Mouse (Mus musculus): ENCODE measurements around the gene Cadm2. TPM values are rescaled to one million over a fixed set of nuclear protein-coding genes. Genes with fewer than 3 reads are reported as not detected.
A peak's percentile ranks its signal among the peaks of the same experiment; 100 is the strongest.

Cadm2 gene
- polyA plus RNA-seq (2014; fragmentation: Nextera tagmentation; extraction: Ambion mirVana): 0.51 and 0.66 TPM in 2 replicates

DNA sequence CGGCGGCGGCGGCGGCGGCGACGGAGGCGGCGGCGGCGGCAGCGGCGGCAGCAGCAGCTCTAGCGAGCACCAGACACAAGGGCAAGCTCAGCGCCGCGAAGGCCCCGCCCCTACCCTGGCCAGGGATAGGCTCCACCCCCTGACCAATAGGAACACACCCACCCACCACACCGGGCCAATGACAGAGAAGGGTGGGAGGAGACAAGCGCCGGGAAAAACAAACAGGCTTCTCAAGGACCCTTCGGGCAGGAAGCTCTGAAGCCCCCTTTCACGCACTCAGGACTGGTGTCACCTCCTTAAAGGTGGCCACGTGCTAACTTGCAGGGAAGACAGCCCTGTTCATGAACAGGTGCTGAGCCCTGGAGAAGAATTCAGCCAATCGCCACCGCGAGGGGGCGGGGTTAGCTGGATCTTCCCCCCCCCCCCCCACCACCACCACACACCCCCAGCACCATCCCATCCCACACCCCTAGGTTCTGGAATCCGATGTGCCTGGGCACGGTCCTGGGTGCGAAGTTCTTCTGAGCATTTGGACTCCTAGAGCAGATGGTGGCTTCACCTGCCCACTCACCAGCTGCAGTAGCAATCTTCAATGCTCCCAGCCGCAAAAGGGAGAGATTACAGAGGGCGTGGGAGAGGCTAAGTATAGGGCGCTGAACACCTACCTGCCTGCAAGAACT lies at the start of gene Cadm2:
Gene Cadm2 (minus strand): TSS at position 83 of the 680 bp plus-strand sequence.
- peaks cover 3% of the 10 kb centered on the region; the same call in 1 of the 2 replicates for H3K9me3 ChIP-seq (ENCODE audit: low read depth, low read length)
- H3K4me2 ChIP-seq: peak within 1 kb of the TSS; percentile 97
- no peak for TF ChIP-seq CTCF (IDR thresholded peaks at IDR 0.05; ENCODE audit: low read depth)
- H3K4me1 ChIP-seq (ENCODE audit: insufficient read depth): no peaks in the 10 kb centered on the region
- H3K27me3 ChIP-seq (ENCODE audit: insufficient read depth, low read length): peaks cover 21% of the 10 kb centered on the region
- WGBS: 2% methylated on average over 24 of the region's 35 CpGs
- H3K27ac ChIP-seq (ENCODE audit: low read depth): no peak within 1 kb of the TSS
- ATAC-seq (ENCODE audit: insufficient read depth) (peak; percentile 100), DNase-seq (peak; percentile 95)
- H3K36me3 ChIP-seq (ENCODE audit: insufficient read depth): no peaks in the 10 kb centered on the region
- peak within 1 kb of the TSS; percentile 67 for H3K4me3 ChIP-seq (ENCODE audit: low read depth, low read length)
- peak within 1 kb of the TSS; percentile 42 for H3K9ac ChIP-seq

DNA sequence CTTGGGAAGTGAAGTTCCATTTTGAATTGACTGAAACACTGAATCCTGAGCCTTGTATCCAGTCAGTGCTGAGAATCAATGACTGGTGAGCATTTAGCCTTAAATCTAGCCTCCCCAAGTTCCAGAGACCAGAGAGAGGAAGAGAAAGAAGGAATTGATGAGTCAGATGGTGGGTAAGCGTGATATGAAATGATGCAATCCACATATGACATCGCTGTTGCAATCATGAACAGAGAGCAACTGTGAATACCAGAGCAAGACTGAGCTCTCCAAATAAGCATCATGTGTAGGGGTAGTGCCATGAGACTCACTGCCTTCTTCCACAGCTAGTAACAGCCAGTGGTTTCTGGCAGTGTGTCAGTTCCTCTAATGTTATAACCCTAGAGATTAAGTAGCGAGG lies 26.2 kb upstream of the Cadm2 start:
- no peak overlapping the region for H3K4me3 ChIP-seq (ENCODE audit: low read depth, low read length)
- no peak overlapping the region for H3K9ac ChIP-seq
- H3K4me2 ChIP-seq: no peak overlapping the region
- H3K36me3 ChIP-seq (ENCODE audit: insufficient read depth): no peaks in the 10 kb centered on the region
- 81% methylated on average over 3 of the region's 3 CpGs for WGBS
- TF ChIP-seq CTCF (IDR thresholded peaks at IDR 0.05; ENCODE audit: low read depth): no peak
- H3K27me3 ChIP-seq (ENCODE audit: insufficient read depth, low read length): no peaks in the 10 kb centered on the region
- ATAC-seq (ENCODE audit: insufficient read depth) (no peak), DNase-seq (no peak)
- no peak overlapping the region for H3K27ac ChIP-seq (ENCODE audit: low read depth)
- H3K4me1 ChIP-seq (ENCODE audit: insufficient read depth): no peaks in the 10 kb centered on the region
- no peaks in the 10 kb centered on the region for H3K9me3 ChIP-seq (ENCODE audit: low read depth, low read length)

DNA sequence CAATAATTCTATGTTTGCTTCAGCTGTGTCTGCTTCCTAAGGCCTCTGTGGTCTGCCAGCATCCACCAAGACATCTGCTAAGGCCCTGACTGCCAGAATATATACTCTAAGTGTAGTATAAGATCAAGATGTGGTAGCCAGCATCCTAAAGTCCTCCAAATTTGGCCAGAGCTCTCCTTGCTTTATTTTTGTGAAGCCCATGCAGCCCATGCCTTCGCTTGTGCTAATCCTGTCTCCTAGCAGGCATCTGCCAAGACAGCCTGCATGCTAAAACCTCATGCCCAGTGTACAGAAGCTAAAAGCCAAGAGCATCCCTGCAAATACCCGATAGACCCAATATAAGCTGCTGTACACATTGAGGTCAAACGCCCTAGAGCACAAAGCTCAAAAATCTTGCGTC lies 22.9 kb upstream of the Cadm2 start:
- Histone ChIP-seq H3K36me3 (ENCODE audit: insufficient read depth) (no peaks in the 10 kb centered on the region), H3K9me3 (ENCODE audit: low read depth, low read length) (no peaks in the 10 kb centered on the region), H3K4me3 (ENCODE audit: low read depth, low read length) (no peak overlapping the region), H3K4me2 (no peak overlapping the region), H3K9ac (no peak overlapping the region), H3K27ac (ENCODE audit: low read depth) (no peak overlapping the region), H3K27me3 (ENCODE audit: insufficient read depth, low read length) (no peaks in the 10 kb centered on the region), H3K4me1 (ENCODE audit: insufficient read depth) (no peaks in the 10 kb centered on the region)
- no peak for DNase-seq
- TF ChIP-seq CTCF (IDR thresholded peaks at IDR 0.05; ENCODE audit: low read depth): no peak
- no peak for ATAC-seq (ENCODE audit: insufficient read depth)
- 86% methylated on average over 4 of the region's 4 CpGs for WGBS

DNA sequence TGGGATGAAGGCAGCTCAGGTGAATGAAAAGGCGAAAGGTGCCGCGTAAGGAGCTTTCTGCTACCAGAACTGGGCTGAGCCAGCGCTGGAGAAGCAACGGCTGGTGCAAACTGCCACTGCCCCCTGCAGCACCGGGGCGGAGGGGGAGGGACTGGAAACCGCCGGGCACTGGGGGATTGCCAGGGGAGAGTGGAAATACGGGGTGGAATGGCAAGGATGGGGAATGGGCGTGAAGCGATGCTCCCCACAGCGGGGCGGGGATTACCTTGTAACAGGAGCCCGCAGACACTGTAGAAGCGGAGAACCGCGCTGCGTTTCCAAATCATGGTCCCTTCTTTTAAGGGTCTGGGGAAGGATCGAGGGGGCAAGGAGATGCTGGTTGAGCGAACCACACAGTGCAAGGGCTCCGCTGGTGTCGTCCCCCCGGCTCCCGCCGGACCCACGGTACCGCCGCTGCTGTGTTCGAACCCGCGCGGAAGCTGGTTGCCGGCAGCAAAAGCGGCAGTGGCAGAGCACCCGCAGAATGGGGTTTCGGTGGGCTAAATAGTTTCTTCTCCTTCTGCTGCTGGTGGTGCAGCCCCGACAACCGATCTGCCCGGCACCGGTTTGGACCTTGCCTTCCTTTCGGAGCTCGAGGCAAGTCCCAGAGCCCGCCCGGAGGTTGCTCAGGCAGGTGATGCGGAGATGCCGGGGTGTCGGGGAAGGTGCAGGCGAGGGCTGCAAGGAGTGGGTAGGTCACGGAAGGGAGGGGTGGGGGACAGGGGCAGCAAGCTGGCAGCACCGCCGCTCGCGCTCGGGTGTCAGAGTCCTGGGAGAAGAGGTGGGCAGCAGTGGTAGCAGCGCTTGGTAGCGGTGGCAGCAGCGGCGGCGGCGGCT lies 564 bp downstream of the Cadm2 start:
- TF ChIP-seq CTCF (IDR thresholded peaks at IDR 0.05; ENCODE audit: low read depth): no peak
- WGBS: under 1% methylated on average over 50 of the region's 61 CpGs
- Histone ChIP-seq H3K4me3 (ENCODE audit: low read depth, low read length) (peak overlapping the region; percentile 67), H3K4me1 (ENCODE audit: insufficient read depth) (no peaks in the 10 kb centered on the region), H3K27me3 (ENCODE audit: insufficient read depth, low read length) (peaks cover 21% of the 10 kb centered on the region), H3K4me2 (peak overlapping the region; percentile 97), H3K27ac (ENCODE audit: low read depth) (no peak overlapping the region), H3K9ac (peak overlapping the region; percentile 42), H3K36me3 (ENCODE audit: insufficient read depth) (no peaks in the 10 kb centered on the region), H3K9me3 (ENCODE audit: low read depth, low read length) (peaks cover 3% of the 10 kb centered on the region; the same call in 1 of the 2 replicates)
- ATAC-seq (ENCODE audit: insufficient read depth) (peak; percentile 59), DNase-seq (peak; percentile 65)

GRCm38 (mm10) chr16:67619416-67619815 lies 1.3 kb downstream of the Cadm2 start:
- TF ChIP-seq CTCF (IDR thresholded peaks at IDR 0.05; ENCODE audit: low read depth): no peak
- under 1% methylated on average over 16 of the region's 16 CpGs for WGBS
- H3K27me3 ChIP-seq (ENCODE audit: insufficient read depth, low read length): peaks cover 21% of the 10 kb centered on the region

DNA sequence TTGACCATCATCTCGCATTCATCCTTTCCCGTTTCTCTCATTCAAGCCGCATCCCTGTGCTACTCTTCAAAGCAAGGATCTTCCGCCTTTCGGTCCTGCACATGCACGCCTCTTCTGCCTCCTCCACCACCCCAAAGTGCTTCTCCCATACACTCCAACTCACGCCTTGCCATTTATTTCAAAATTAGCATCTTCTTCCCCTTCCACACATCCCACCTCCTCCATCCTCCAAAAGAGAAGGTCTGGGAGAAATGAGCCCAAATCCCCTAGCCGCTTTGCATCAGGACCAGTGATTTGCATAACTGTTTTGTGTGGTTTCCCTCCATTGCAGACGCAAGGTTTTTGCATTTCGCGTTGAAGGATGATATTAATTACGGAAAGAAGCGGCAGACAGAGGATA lies 1.9 kb downstream of the Cadm2 start:
- H3K9me3 ChIP-seq (ENCODE audit: low read depth, low read length): peaks cover 3% of the 10 kb centered on the region; the same call in 1 of the 2 replicates
- H3K4me2 ChIP-seq: no peak overlapping the region
- H3K27ac ChIP-seq (ENCODE audit: low read depth): no peak overlapping the region
- no peaks in the 10 kb centered on the region for H3K4me1 ChIP-seq (ENCODE audit: insufficient read depth)
- TF ChIP-seq CTCF (IDR thresholded peaks at IDR 0.05; ENCODE audit: low read depth): no peak
- no peak overlapping the region for H3K4me3 ChIP-seq (ENCODE audit: low read depth, low read length)
- WGBS: 13% methylated on average over 13 of the region's 13 CpGs
- ATAC-seq (ENCODE audit: insufficient read depth): no peak
- H3K9ac ChIP-seq: no peak overlapping the region
- H3K27me3 ChIP-seq (ENCODE audit: insufficient read depth, low read length): peaks cover 21% of the 10 kb centered on the region
- DNase-seq: no peak
- no peaks in the 10 kb centered on the region for H3K36me3 ChIP-seq (ENCODE audit: insufficient read depth)

More at GRCm38 (mm10) chr16:67619416-67619815, 1.3 kb downstream of the Cadm2 start:
- Histone ChIP-seq H3K4me3 (ENCODE audit: low read depth, low read length) (peak overlapping the region; percentile 67), H3K4me2 (peak overlapping the region; percentile 97), H3K36me3 (ENCODE audit: insufficient read depth) (no peaks in the 10 kb centered on the region), H3K9ac (peak overlapping the region; percentile 42; the same call in 1 of the 2 replicates), H3K4me1 (ENCODE audit: insufficient read depth) (no peaks in the 10 kb centered on the region), H3K9me3 (ENCODE audit: low read depth, low read length) (peaks cover 3% of the 10 kb centered on the region; the same call in 1 of the 2 replicates), H3K27ac (ENCODE audit: low read depth) (no peak overlapping the region)
- ATAC-seq (ENCODE audit: insufficient read depth): no peak
- DNase-seq: peak; percentile 12

- peak overlapping the region; percentile 56 for H3K4me2 ChIP-seq
- peaks cover 3% of the 10 kb centered on the region; the same call in 1 of the 2 replicates for H3K9me3 ChIP-seq (ENCODE audit: low read depth, low read length)
- no peak overlapping the region for H3K9ac ChIP-seq
- ATAC-seq (ENCODE audit: insufficient read depth) (no peak), DNase-seq (peak; percentile 19)
- no peaks in the 10 kb centered on the region for H3K4me1 ChIP-seq (ENCODE audit: insufficient read depth)
- no peaks in the 10 kb centered on the region for H3K36me3 ChIP-seq (ENCODE audit: insufficient read depth)
- peaks cover 21% of the 10 kb centered on the region for H3K27me3 ChIP-seq (ENCODE audit: insufficient read depth, low read length)
- under 1% methylated on average over 25 of the region's 25 CpGs for WGBS
- peak overlapping the region; percentile 21 for H3K4me3 ChIP-seq (ENCODE audit: low read depth, low read length)
- TF ChIP-seq CTCF (IDR thresholded peaks at IDR 0.05; ENCODE audit: low read depth): no peak
- H3K27ac ChIP-seq (ENCODE audit: low read depth): no peak overlapping the region
These were observed 2.9 kb downstream of the Cadm2 start for GRCm38 (mm10) chr16:67617811-67618210.
